Mouse (Mus musculus) megakaryocyte, embryonic 14.5 days (primary cell): Measurements from ENCODE around the gene Pgm2. TPM values are rescaled to one million over a fixed set of nuclear protein-coding genes. Genes with fewer than 3 reads are reported as not detected.

Source experiments
- H3K27me3 ChIP-seq: replicated peaks from 2 replicates; pipeline ENCODE3; 2012; ENCODE audit warnings: inconsistent platforms
- H3K36me3 ChIP-seq: replicated peaks from 2 replicates; pipeline ENCODE3; 2012; ENCODE audit warnings: low read length, inconsistent platforms, mixed read lengths
- H3K4me1 ChIP-seq: 2 replicates; pipeline ENCODE4 v1.6.1; 2012; ENCODE audit warnings: inconsistent platforms
- H3K4me3 ChIP-seq: replicated peaks from 2 replicates; pipeline ENCODE3; 2012; ENCODE audit warnings: moderate library complexity, mild to moderate bottlenecking, inconsistent platforms
- H3K9me3 ChIP-seq: 2 replicates; pipeline ENCODE4 v1.6.1; 2012; ENCODE audit warnings: inconsistent platforms
- FLI1 ChIP-seq: IDR thresholded peaks from 2 replicates; pipeline ENCODE4 v1.6.1; 2012; ENCODE audit warnings: low read length, inconsistent platforms, mixed read lengths
- GATA1 ChIP-seq: IDR thresholded peaks from 3 replicates; pipeline ENCODE4 v1.6.1; 2012; ENCODE audit warnings: mixed read lengths, low read length, inconsistent platforms, borderline replicate concordance
- polyA plus RNA-seq: library from polyadenylated mRNA; stranded (reverse); fragments of >175 nt; gene quantifications from 2 replicates; pipeline ENCODE4 v1.2.3, GENCODE M21; 2012; ENCODE audit warnings: low replicate concordance; ENCODE audit not compliant: insufficient read depth

The Pgm2 gene
- polyA plus RNA-seq, 1 experiment, result 33.3 TPM

DNA sequence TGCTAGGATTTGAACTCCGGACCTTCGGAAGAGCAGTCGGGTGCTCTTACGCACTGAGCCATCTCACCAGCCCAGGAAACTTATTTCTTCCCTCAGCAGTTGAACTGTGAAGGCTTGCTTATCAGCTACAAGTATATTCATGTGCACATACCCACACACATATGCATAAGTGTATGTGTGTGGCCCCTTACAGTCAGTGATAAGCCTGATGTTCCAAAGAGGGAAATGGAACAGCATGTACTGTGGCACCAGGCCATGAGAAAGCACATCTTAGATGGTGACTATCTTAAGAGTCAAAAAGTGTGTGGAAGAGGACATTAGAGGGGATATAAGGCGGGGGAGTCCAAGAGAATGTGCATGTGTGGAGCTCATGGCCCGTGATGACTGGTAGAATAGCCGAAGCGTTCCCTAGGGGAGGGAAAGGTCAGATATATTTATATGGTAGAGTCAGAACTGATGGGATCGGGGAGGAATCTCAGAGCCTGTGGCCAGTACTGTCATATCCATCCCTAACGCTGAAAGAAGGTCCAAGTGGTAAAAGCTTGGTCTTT is 76.3 kb downstream of the Pgm2 start:
- Histone ChIP-seq H3K27me3 (no peaks in the 10 kb centered on the region), H3K4me3 (no peak overlapping the region), H3K4me1 (peaks cover 37% of the 10 kb centered on the region), H3K36me3 (peaks cover 53% of the 10 kb centered on the region), H3K9me3 (no peaks in the 10 kb centered on the region)
- TF ChIP-seq GATA1 (no peak), FLI1 (no peak)

DNA sequence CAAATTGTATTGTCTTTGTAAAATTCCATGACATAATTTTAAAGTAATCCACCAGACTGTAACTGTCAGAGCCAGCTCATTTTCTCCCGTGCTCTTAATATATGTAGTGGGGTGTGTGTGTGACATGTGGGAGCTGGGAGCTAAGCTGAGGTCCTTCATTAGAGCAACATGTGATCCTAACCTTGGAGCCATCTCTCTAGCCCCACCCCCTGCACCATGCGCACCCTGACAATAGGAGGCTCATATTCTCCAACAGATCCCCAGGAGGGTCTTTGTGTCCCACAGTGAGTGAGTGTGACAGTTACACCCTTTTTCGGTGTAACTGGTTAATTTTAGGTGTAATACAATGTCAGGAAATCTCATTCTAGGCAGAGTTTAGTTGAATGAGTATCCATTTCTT is 80.1 kb downstream of the Pgm2 start:
- Histone ChIP-seq H3K36me3 (peaks cover 55% of the 10 kb centered on the region), H3K4me3 (no peak overlapping the region), H3K4me1 (peaks cover 39% of the 10 kb centered on the region), H3K9me3 (no peaks in the 10 kb centered on the region), H3K27me3 (no peaks in the 10 kb centered on the region)
- TF ChIP-seq FLI1, result no peak
- no peak for TF ChIP-seq GATA1

DNA sequence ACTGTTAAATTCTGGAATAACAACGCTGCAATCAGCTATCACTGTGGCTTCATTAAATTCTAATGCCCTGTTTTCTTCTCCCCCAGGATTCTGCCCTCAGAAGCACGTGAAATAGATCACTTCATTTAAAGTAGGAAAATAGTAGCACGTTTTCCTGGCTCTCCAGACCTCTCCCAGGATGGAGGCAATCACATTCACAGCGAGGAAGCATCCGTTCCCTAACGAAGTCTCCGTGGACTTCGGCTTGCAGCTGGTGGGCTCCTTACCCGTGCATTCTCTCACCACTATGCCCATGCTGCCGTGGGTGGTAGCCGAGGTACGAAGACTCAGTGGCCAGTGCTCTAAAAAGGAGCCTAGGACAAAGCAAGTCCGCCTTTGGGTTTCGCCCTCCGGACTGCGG is 80.6 kb downstream of the Pgm2 start:
- Histone ChIP-seq H3K4me3 (no peak overlapping the region), H3K4me1 (peaks cover 43% of the 10 kb centered on the region), H3K9me3 (no peaks in the 10 kb centered on the region), H3K27me3 (no peaks in the 10 kb centered on the region), H3K36me3 (peaks cover 59% of the 10 kb centered on the region)
- TF ChIP-seq FLI1, result no peak
- no peak for TF ChIP-seq GATA1

DNA sequence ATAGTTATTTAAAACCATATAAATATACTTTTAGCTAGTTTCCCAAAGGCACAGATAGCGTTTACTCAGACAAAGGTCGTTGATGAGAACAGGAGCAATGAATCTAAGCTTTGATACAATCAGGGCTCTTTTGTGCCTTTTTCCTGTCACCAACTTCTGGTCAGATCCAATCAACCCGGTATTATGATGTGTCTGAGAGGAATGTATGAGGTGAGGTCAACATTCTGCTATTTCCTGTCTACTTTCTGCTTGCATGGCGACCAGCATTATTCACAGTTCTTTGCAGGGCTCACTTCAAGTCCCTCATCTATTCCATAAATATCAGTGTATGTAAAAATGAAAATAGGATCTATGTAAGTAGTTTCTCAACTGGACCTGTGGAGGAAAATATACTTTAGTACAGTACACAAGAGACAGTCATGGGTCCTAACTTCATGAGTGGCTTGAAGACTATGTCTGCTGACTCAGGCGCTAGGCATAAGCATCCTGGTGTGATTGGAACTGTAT is 81.7 kb downstream of the Pgm2 start:
- Histone ChIP-seq H3K36me3 (peaks cover 69% of the 10 kb centered on the region), H3K9me3 (no peaks in the 10 kb centered on the region), H3K27me3 (no peaks in the 10 kb centered on the region), H3K4me3 (no peak overlapping the region), H3K4me1 (peaks cover 44% of the 10 kb centered on the region)
- TF ChIP-seq GATA1 (no peak), FLI1 (no peak)

Other genes starting within 250 kb of the Pgm2 start
- gene Rell1, start 124.1 kb upstream of the Pgm2 start, polyA plus RNA-seq, result 1.2 and 3.1 TPM in 2 replicates
- 3.8 and 5.4 TPM in 2 replicates for gene Tbc1d1, start 63.4 kb downstream of the Pgm2 start, polyA plus RNA-seq